Mouse (Mus musculus) heart, adult 11 months (tissue): Measurements from ENCODE around the gene Bsg.

Source experiments
- DNase-seq: peaks from one replicate; pipeline ENCODE4 v3.0.0; 2022

Gene Bsg

GRCm38 (mm10) chr10:79705951-79706350, 1.7 kb downstream of the Bsg start:
- no peak for DNase-seq

GRCm38 (mm10) chr10:79706406-79707094, 2.3 kb downstream of the Bsg start:
- no peak for DNase-seq

- no peak for DNase-seq
Observed at GRCm38 (mm10) chr10:79707162-79707561, 2.9 kb downstream of the Bsg start.

- DNase-seq = no peak
Observed at GRCm38 (mm10) chr10:79707759-79708158, 3.5 kb downstream of the Bsg start.

- peak; percentile 94 for DNase-seq
Observed at GRCm38 (mm10) chr10:79708668-79709067, 4.4 kb downstream of the Bsg start.

- peak; percentile 92 for DNase-seq
Observed at GRCm38 (mm10) chr10:79709307-79709706, 5.0 kb downstream of the Bsg start.

GRCm38 (mm10) chr10:79712029-79712428, 7.7 kb downstream of the Bsg start:
- peak; percentile 91 for DNase-seq

GRCm38 (mm10) chr10:79712499-79713126, 8.3 kb downstream of the Bsg start:
- peak; percentile 96 for DNase-seq

GRCm38 (mm10) chr10:79713163-79713562, 8.9 kb downstream of the Bsg start:
- DNase-seq = no peak

GRCm38 (mm10) chr10:79714996-79715395, 10.7 kb downstream of the Bsg start:
- no peak for DNase-seq

- no peak for DNase-seq
Observed at GRCm38 (mm10) chr10:79716254-79716987, 12.1 kb downstream of the Bsg start, which contains the start of gene Hcn2. Gene Hcn2 (plus strand): TSS chr10:79716634.

- DNase-seq = no peak
Observed at GRCm38 (mm10) chr10:79716988-79717355, 12.7 kb downstream of the Bsg start.

GRCm38 (mm10) chr10:79717640-79718357, 13.5 kb downstream of the Bsg start:
- DNase-seq = no peak

- no peak for DNase-seq
Observed at GRCm38 (mm10) chr10:79721089-79721488, 16.8 kb downstream of the Bsg start.

- no peak for DNase-seq
Observed at GRCm38 (mm10) chr10:79723047-79723446, 18.8 kb downstream of the Bsg start.

- no peak for DNase-seq
Observed at GRCm38 (mm10) chr10:79723692-79724091, 19.4 kb downstream of the Bsg start.

GRCm38 (mm10) chr10:79726090-79726489, 21.8 kb downstream of the Bsg start:
- DNase-seq = no peak

- no peak for DNase-seq
Observed at GRCm38 (mm10) chr10:79728323-79729249, 24.3 kb downstream of the Bsg start.

GRCm38 (mm10) chr10:79729357-79729965, 25.2 kb downstream of the Bsg start:
- DNase-seq = peak; percentile 97

- DNase-seq = no peak
Observed at GRCm38 (mm10) chr10:79732500-79732899, 28.2 kb downstream of the Bsg start.

GRCm38 (mm10) chr10:79733847-79734246, 29.6 kb downstream of the Bsg start:
- DNase-seq = peak; percentile 95

- no peak for DNase-seq
Observed at GRCm38 (mm10) chr10:79735361-79735760, 31.1 kb downstream of the Bsg start.
